Mouse (Mus musculus) neural tube, embryonic 15.5 days (tissue): ENCODE results near the gene Trpv5. TPM values are rescaled to one million over a fixed set of nuclear protein-coding genes. Genes with fewer than 3 reads are reported as not detected.

Experiments used
- ATAC-seq: fragments of 200-750 bp; cut with Nextera tagmentation; 2 replicates; pipeline ENCODE4 v1.8.0; 2017; ENCODE audit warnings: mild to moderate bottlenecking, moderate TSS enrichment, moderate library complexity; ENCODE audit not compliant: low FRiP score
- H3K27ac ChIP-seq: fragments of 300-500 bp; sonication (generic); replicated peaks from 2 replicates; pipeline ENCODE4 v1.5.1; 2015; ENCODE audit warnings: mild to moderate bottlenecking, inconsistent platforms
- H3K27me3 ChIP-seq: fragments of 300-500 bp; sonication (generic); replicated peaks from 2 replicates; pipeline ENCODE4 v1.6.1; 2015; ENCODE audit warnings: inconsistent platforms
- H3K36me3 ChIP-seq: fragments of 300-500 bp; sonication (generic); 2 replicates; pipeline ENCODE4 v1.6.1; 2015; ENCODE audit warnings: inconsistent platforms
- H3K4me1 ChIP-seq: fragments of 300-500 bp; sonication (generic); 2 replicates; pipeline ENCODE4 v1.6.1; 2015; ENCODE audit warnings: inconsistent platforms
- H3K4me2 ChIP-seq: fragments of 300-500 bp; sonication (generic); 2 replicates; pipeline ENCODE4 v1.6.1; 2015; ENCODE audit warnings: inconsistent platforms, mild to moderate bottlenecking, moderate library complexity
- H3K4me3 ChIP-seq: fragments of 300-500 bp; sonication (generic); replicated peaks from 2 replicates; pipeline ENCODE4 v1.5.1; 2015; ENCODE audit warnings: mild to moderate bottlenecking, inconsistent platforms
- H3K9ac ChIP-seq: fragments of 300-500 bp; sonication (generic); replicated peaks from 2 replicates; pipeline ENCODE4 v1.6.1; 2015; ENCODE audit warnings: mild to moderate bottlenecking, inconsistent platforms
- H3K9me3 ChIP-seq: fragments of 300-500 bp; sonication (generic); replicated peaks from 2 replicates; pipeline ENCODE4 v1.6.1; 2016; ENCODE audit warnings: inconsistent platforms
- WGBS: fragments of 180-500 bp; shearing (Covaris S2); methylation state at CpG from one replicate; pipeline ENCODE4 v1.1.7; 2015; ENCODE audit warnings: mixed read lengths; 5-methylcytosine and 5-hydroxymethylcytosine counted together
- polyA plus RNA-seq: library from polyadenylated mRNA; unstranded; fragments of >200 nt; fragmentation: Nextera tagmentation; extraction: Ambion mirVana; gene quantifications from 2 replicates; pipeline ENCODE4 v1.2.1, GENCODE M21; 2015

The Trpv5 gene
- polyA plus RNA-seq, 1 experiment from 2014 or later, result not detected

DNA sequence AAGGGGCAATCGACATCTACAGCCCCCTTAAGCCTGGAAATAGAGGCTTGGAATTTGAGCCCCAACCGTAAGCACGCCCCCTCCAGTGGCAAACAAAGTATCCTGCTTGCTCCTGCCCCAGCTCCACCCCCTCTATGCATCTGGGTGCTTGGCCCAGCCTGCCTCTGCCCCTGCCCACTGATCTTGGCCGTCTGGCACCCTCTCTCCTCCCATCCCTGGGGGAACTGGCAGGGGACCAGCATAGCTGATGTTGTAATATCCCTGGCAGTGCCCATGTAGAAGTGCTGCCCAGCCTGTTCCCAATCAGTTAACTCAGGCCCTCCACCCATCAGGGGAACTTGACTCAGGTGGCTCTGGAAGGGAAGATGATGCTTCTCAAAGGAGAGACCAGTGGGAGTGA, 74.4 kb downstream of the Trpv5 start:
- H3K4me1 ChIP-seq, result peaks cover 34% of the 10 kb centered on the region
- no peak for ATAC-seq
- 4% methylated on average over 4 of the region's 4 CpGs for WGBS

GRCm38 (mm10) chr6:41605794-41606104, 74.8 kb downstream of the Trpv5 start:
- H3K9ac ChIP-seq, result peak overlapping the region; percentile 90
- WGBS, result 0% methylated on average over 7 of the region's 7 CpGs
- H3K9me3 ChIP-seq, result no peaks in the 10 kb centered on the region
- H3K27me3 ChIP-seq, result no peaks in the 10 kb centered on the region
- H3K4me2 ChIP-seq, result peak overlapping the region; percentile 99
- peak overlapping the region; percentile 86 for H3K4me3 ChIP-seq
- peaks cover 34% of the 10 kb centered on the region for H3K4me1 ChIP-seq
- H3K27ac ChIP-seq, result peak overlapping the region; percentile 93
- ATAC-seq, result peak; percentile 56
- no peaks in the 10 kb centered on the region for H3K36me3 ChIP-seq

More for the DNA sequence above, 74.4 kb downstream of the Trpv5 start:
- Histone ChIP-seq H3K27me3 (no peaks in the 10 kb centered on the region), H3K4me2 (peak overlapping the region; percentile 99), H3K9me3 (no peaks in the 10 kb centered on the region), H3K4me3 (peak overlapping the region; percentile 86), H3K9ac (peak overlapping the region; percentile 90), H3K36me3 (no peaks in the 10 kb centered on the region), H3K27ac (no peak overlapping the region)

- H3K9me3 ChIP-seq, result no peaks in the 10 kb centered on the region
- H3K36me3 ChIP-seq, result no peaks in the 10 kb centered on the region
- H3K4me3 ChIP-seq, result peak within 1 kb of the TSS; percentile 86
- peak within 1 kb of the TSS; percentile 93 for H3K27ac ChIP-seq
- no peaks in the 10 kb centered on the region for H3K27me3 ChIP-seq
- peak within 1 kb of the TSS; percentile 99 for H3K4me2 ChIP-seq
- WGBS, result under 1% methylated on average over 68 of the region's 68 CpGs
- ATAC-seq, result peak; percentile 90
- peaks cover 31% of the 10 kb centered on the region for H3K4me1 ChIP-seq
- peak within 1 kb of the TSS; percentile 90 for H3K9ac ChIP-seq
Measured at GRCm38 (mm10) chr6:41605061-41605793, 75.3 kb downstream of the Trpv5 start, which contains the start of gene Ephb6. Gene Ephb6 (plus strand): TSS chr6:41605482.

- Histone ChIP-seq H3K4me2 (peak overlapping the region; percentile 99), H3K9me3 (no peaks in the 10 kb centered on the region), H3K9ac (peak overlapping the region; percentile 90), H3K36me3 (no peaks in the 10 kb centered on the region), H3K27ac (peak overlapping the region; percentile 93), H3K4me3 (peak overlapping the region; percentile 86), H3K4me1 (peaks cover 27% of the 10 kb centered on the region), H3K27me3 (no peaks in the 10 kb centered on the region)
- 2% methylated on average over 23 of the region's 23 CpGs for WGBS
- peak; percentile 81 for ATAC-seq
Measured at GRCm38 (mm10) chr6:41604401-41605050, 76.0 kb downstream of the Trpv5 start.

Other genes with a start within 250 kb of the Trpv5 start
- not detected in 2 replicates for gene Gm10334, start 234.6 kb downstream of the Trpv5 start, polyA plus RNA-seq
- gene Prss1, start 221.8 kb downstream of the Trpv5 start, polyA plus RNA-seq, result 2.3 TPM in 1 of 2 replicates, not detected in the other
- gene Prss2, start 159.0 kb downstream of the Trpv5 start, polyA plus RNA-seq, result 1.3 TPM in 1 of 2 replicates, not detected in the other
- gene Ephb6, start 75.3 kb downstream of the Trpv5 start, polyA plus RNA-seq, result 38.0 and 46.7 TPM in 2 replicates
- 0.84 and 1.0 TPM in 2 replicates for gene Trpv6, start 44.4 kb downstream of the Trpv5 start, polyA plus RNA-seq
- not detected in 2 replicates for gene Llcfc1, start 3.7 kb upstream of the Trpv5 start, polyA plus RNA-seq
- gene Kel, start 23.6 kb upstream of the Trpv5 start, polyA plus RNA-seq, result 0.51 and 0.86 TPM in 2 replicates
- not detected in 2 replicates for gene Olfr459, start 94.4 kb upstream of the Trpv5 start, polyA plus RNA-seq
- gene Pip, start 166.8 kb upstream of the Trpv5 start, polyA plus RNA-seq, result not detected in 2 replicates
- not detected in 2 replicates for gene Sval2, start 172.2 kb upstream of the Trpv5 start, polyA plus RNA-seq